Mouse (Mus musculus) lung, embryonic 14.5 days (tissue): ENCODE measurements at regions not wholly inside any gene's neighbourhood (a gene's known extent, or its start where the extent isn't known, plus 50 kb on each side); places are given as distances from the start of the nearest gene placed in this dataset.

Experiments used
- ATAC-seq: fragments of 200-750 bp; cut with Nextera tagmentation; 2 replicates; pipeline ENCODE4 v1.8.0; 2017; ENCODE audit warnings: mild to moderate bottlenecking, moderate TSS enrichment, moderate library complexity; ENCODE audit not compliant: insufficient read depth
- DNase-seq: peaks from one replicate; pipeline ENCODE4 v3.0.0-alpha.2; 2015
- H3K27ac ChIP-seq: fragments of 300-500 bp; sonication (generic); 2 replicates; pipeline ENCODE4 v1.5.1; 2014; ENCODE audit warnings: low read depth, mild to moderate bottlenecking, moderate library complexity
- H3K27me3 ChIP-seq: fragments of 300-500 bp; sonication (generic); 2 replicates; pipeline ENCODE4 v1.6.1; 2014; ENCODE audit warnings: low read length, control low read depth; ENCODE audit not compliant: insufficient read depth
- H3K36me3 ChIP-seq: fragments of 300-500 bp; sonication (generic); 2 replicates; pipeline ENCODE4 v1.6.1; 2014; ENCODE audit warnings: control low read depth; ENCODE audit not compliant: insufficient read depth
- H3K4me1 ChIP-seq: fragments of 300-500 bp; sonication (generic); 2 replicates; pipeline ENCODE4 v1.6.1; 2014; ENCODE audit warnings: antibody characterized with exemption, control low read depth; ENCODE audit not compliant: insufficient read depth
- H3K4me2 ChIP-seq: fragments of 300-500 bp; sonication (generic); 2 replicates; pipeline ENCODE4 v1.6.1; 2014; ENCODE audit warnings: mild to moderate bottlenecking
- H3K4me3 ChIP-seq: fragments of 300-500 bp; sonication (generic); 2 replicates; pipeline ENCODE4 v1.5.1; 2014; ENCODE audit warnings: low read depth, low read length
- H3K9ac ChIP-seq: fragments of 300-500 bp; sonication (generic); 2 replicates; pipeline ENCODE4 v1.6.1; 2014
- H3K9me3 ChIP-seq: fragments of 300-500 bp; sonication (generic); 2 replicates; pipeline ENCODE4 v1.6.1; 2016; ENCODE audit warnings: low read depth, low read length, control low read depth
- CTCF ChIP-seq: IDR thresholded peaks from 2 replicates; pipeline ENCODE4 v1.5.1; 2016; ENCODE audit warnings: antibody characterized with exemption, low read depth
- WGBS: fragments of 180-500 bp; shearing (Covaris S2); extraction: QIAGEN DNeasy Blood & Tissue Kit; methylation state at CpG from one replicate; pipeline ENCODE4 v1.1.7; 2014; 5-methylcytosine and 5-hydroxymethylcytosine counted together

DNA sequence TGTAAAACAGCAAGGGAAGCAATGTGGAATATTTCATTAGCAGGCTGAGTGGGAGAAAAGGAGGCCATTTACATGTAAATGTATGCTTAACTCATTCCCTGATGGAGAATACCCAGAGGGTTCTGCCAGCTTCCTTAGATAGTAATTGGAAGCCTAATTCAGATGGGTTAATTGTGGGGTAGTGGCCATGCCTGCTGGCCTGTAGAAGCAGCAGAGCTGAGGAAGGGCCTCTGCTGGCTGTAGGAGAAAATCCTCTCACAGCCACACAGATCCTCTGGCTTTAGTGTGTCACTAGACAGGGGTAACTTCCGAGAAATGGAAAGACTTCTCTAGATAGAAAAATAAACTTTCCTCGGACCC lies 1588.7 kb upstream of the Got2 start:
- Histone ChIP-seq H3K4me3 (no peak overlapping the region), H3K27ac (no peak overlapping the region), H3K9ac (no peak overlapping the region), H3K27me3 (no peaks in the 10 kb centered on the region), H3K4me2 (no peak overlapping the region), H3K9me3 (no peaks in the 10 kb centered on the region), H3K36me3 (no peaks in the 10 kb centered on the region), H3K4me1 (no peaks in the 10 kb centered on the region)
- no peak for TF ChIP-seq CTCF
- DNase-seq, result no peak
- ATAC-seq, result no peak
- 52% methylated on average over 2 of the region's 2 CpGs for WGBS

DNA sequence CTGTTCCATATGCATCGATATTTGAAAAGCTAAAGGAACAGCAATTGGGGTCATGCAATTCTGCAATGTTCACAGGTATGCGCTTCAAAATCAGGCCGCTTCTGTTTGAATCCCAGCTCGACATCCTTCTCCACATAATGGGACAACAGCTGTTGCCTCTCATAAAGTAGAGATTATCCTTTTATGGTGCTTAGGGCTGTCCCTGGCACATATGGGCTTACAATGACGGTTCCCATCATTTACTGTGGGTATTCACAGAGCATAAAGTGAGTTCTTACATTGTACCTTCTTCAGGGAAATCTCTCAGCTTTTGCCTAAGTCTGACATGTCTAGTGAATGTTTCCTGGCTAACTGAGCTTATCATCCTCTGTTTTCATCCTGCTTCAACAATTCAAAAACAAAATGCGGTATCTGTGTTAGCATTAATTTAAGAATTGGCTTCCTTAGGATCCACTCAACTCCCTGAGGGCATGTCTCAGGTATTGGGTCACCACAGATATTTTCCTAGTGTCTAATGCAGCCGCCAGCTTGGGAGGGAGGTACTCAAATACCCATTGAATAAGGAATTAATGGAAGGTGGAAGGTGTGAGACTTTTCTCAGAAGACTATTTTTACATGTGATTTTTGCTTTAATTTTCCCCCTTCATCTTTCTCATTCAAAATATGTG lies 1588.2 kb upstream of the Got2 start:
- ATAC-seq (no peak), DNase-seq (no peak)
- H3K4me1 ChIP-seq, result no peaks in the 10 kb centered on the region
- H3K4me2 ChIP-seq, result no peak overlapping the region
- no peak overlapping the region for H3K9ac ChIP-seq
- H3K27me3 ChIP-seq, result no peaks in the 10 kb centered on the region
- 78% methylated on average over 7 of the region's 7 CpGs for WGBS
- no peak for TF ChIP-seq CTCF
- no peaks in the 10 kb centered on the region for H3K36me3 ChIP-seq
- H3K4me3 ChIP-seq, result no peak overlapping the region
- H3K27ac ChIP-seq, result no peak overlapping the region
- H3K9me3 ChIP-seq, result no peaks in the 10 kb centered on the region

DNA sequence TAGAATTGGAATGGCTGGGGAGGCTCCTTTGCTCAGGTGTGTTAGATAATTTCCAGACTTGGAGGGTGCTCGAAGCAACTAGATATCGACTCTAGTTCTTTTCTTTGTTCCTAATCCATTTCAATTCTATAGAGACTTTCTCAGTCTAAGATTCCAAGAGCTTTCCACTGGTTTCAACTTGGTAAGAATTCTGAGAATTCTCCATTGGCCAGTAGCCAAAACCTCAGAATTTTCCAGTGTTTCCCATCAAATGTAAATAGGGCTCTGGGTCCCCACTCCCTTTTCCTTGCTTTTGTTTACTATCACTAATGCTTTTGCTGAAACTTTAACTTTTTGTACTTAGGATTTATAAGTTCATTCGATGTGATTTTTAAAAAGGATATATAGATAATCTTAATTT lies 1585.0 kb upstream of the Got2 start:
- no peaks in the 10 kb centered on the region for H3K9me3 ChIP-seq
- no peaks in the 10 kb centered on the region for H3K4me1 ChIP-seq
- no peak overlapping the region for H3K27ac ChIP-seq
- H3K4me3 ChIP-seq, result no peak overlapping the region
- DNase-seq, result peak; percentile 73
- no peaks in the 10 kb centered on the region for H3K27me3 ChIP-seq
- H3K36me3 ChIP-seq, result no peaks in the 10 kb centered on the region
- no peak overlapping the region for H3K9ac ChIP-seq
- WGBS, result 63% methylated on average over 3 of the region's 3 CpGs
- H3K4me2 ChIP-seq, result no peak overlapping the region
- ATAC-seq, result no peak
- TF ChIP-seq CTCF, result no peak

DNA sequence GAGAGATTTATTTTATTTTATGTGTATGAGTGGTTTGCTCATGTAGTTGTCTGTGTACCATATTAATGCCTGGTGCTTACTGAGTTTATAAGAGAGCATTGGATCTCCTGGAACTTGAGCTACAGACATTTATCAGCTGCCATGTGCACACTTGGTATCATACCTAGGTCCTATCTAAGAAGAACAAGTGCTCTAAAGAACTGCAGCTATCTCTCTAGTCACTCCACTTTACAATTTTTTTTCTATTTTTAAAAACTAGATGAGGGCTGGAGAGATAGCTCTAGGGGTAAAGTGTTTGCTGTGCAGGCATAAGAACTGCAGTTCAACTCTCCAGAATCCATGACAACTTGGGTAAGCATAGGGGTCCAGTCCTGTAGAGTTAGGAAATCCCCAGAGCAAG lies 1573.1 kb upstream of the Got2 start:
- Histone ChIP-seq H3K4me2 (no peak overlapping the region), H3K9ac (no peak overlapping the region), H3K27ac (no peak overlapping the region), H3K27me3 (no peaks in the 10 kb centered on the region), H3K36me3 (no peaks in the 10 kb centered on the region), H3K9me3 (no peaks in the 10 kb centered on the region), H3K4me3 (no peak overlapping the region), H3K4me1 (no peaks in the 10 kb centered on the region)
- no peak for TF ChIP-seq CTCF
- no peak for DNase-seq
- ATAC-seq, result no peak

DNA sequence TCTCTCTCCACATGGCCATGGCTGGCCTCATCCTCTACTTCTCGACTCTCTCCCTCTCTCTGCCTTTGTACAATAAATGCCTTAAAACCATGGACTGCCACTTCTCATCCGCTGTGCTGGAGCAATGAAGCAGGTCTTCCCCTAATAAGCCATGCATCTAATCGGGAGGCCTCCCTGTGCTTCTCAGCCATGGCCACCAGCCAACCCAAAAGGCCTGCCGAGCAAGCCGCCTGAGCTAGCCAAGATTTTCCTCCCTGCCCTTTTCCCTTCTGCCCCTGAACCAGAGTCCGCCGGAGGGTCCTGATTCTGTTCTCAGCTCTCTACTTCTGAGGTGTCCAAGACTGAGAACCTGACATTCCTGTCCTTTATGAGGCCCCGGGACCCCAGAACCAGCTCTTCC lies 1559.3 kb upstream of the Got2 start:
- WGBS, result 87% methylated on average over 8 of the region's 8 CpGs
- Histone ChIP-seq H3K4me1 (no peaks in the 10 kb centered on the region), H3K4me3 (no peak overlapping the region), H3K27me3 (no peaks in the 10 kb centered on the region), H3K27ac (no peak overlapping the region), H3K9ac (no peak overlapping the region), H3K4me2 (no peak overlapping the region), H3K9me3 (no peaks in the 10 kb centered on the region), H3K36me3 (no peaks in the 10 kb centered on the region)
- no peak for ATAC-seq
- no peak for DNase-seq
- no peak for TF ChIP-seq CTCF

DNA sequence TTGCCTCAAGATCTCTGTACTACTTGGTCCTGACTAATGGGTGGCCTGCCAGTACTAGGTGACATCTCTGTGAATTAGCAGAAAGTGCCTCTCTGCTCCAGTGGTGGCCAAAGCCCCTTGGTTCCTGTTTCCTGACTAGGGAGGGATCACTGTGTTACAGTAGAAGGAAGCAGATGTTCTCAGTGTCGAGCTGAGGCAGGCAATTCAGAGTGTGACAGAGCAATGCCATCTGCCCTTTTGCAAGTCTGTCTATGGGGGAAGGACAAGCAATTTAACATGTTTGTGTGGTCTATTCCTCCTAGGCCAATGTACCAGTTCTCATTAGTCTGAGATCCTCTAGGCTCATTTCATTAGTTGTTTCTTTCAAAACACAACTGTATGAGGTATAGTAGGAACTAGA lies 1553.1 kb upstream of the Got2 start:
- H3K4me3 ChIP-seq, result no peak overlapping the region
- no peak overlapping the region for H3K27ac ChIP-seq
- peak; percentile 63 for DNase-seq
- H3K4me2 ChIP-seq, result no peak overlapping the region
- H3K9me3 ChIP-seq, result no peaks in the 10 kb centered on the region
- 19% methylated on average over 1 of the region's 1 CpGs for WGBS
- H3K27me3 ChIP-seq, result no peaks in the 10 kb centered on the region
- no peak for TF ChIP-seq CTCF
- no peak overlapping the region for H3K9ac ChIP-seq
- no peaks in the 10 kb centered on the region for H3K4me1 ChIP-seq
- ATAC-seq, result peak; percentile 76; the same call in 1 of the 2 replicates
- H3K36me3 ChIP-seq, result no peaks in the 10 kb centered on the region

DNA sequence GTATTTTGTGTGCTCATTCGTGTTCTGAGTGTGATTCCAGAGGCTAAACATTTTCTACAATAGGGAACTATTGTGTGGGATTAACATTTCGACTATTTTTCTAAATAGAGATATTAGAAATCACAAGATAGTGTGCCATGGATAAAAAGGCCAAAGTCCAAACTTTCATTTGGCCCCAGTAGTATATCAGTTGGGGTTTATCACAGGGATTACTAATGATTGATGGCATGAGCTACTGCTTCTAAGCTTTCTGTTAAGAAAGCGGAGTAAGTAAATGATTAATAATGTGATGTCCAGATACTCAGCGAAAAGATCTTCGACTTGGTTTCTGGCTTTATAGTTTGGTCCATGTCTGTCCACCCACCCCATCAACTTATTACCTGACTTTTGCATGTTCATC lies 1545.2 kb upstream of the Got2 start:
- H3K36me3 ChIP-seq, result no peaks in the 10 kb centered on the region
- H3K4me1 ChIP-seq, result no peaks in the 10 kb centered on the region
- no peaks in the 10 kb centered on the region for H3K27me3 ChIP-seq
- WGBS, result 56% methylated on average over 5 of the region's 5 CpGs
- DNase-seq, result no peak
- H3K9ac ChIP-seq, result no peak overlapping the region
- H3K4me3 ChIP-seq, result no peak overlapping the region
- H3K4me2 ChIP-seq, result no peak overlapping the region
- no peak for ATAC-seq
- H3K27ac ChIP-seq, result no peak overlapping the region
- no peak for TF ChIP-seq CTCF
- H3K9me3 ChIP-seq, result no peaks in the 10 kb centered on the region

DNA sequence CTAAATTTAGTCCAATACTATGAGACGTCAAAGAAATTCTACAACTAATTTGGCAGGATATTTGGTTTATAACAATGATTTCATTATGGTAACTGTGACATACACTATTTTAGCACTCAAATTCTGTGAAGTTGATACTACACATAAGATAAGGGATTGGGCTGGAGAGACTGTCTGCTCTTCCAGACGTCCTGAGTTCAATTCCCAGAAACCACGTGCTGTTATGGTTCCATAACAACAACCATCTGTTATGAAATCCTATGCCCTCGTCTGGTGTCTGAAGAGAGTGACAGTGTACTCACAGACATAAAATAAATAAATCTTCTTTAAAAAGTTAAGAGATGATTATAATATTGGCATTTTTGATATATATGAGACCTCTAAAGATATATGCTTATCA lies 1543.1 kb upstream of the Got2 start:
- 40% methylated on average over 4 of the region's 4 CpGs for WGBS
- DNase-seq (no peak), ATAC-seq (no peak)
- Histone ChIP-seq H3K27me3 (no peaks in the 10 kb centered on the region), H3K4me1 (no peaks in the 10 kb centered on the region), H3K4me3 (no peak overlapping the region), H3K9me3 (no peaks in the 10 kb centered on the region), H3K27ac (no peak overlapping the region), H3K9ac (no peak overlapping the region), H3K4me2 (no peak overlapping the region), H3K36me3 (no peaks in the 10 kb centered on the region)
- TF ChIP-seq CTCF, result no peak
